Mouse (Mus musculus) limb, embryonic 14.5 days (tissue): Measurements from ENCODE around the gene Cptp. TPM values are rescaled to one million over a fixed set of nuclear protein-coding genes. Genes with fewer than 3 reads are reported as not detected.

Source experiments
- ATAC-seq: fragments of 200-750 bp; cut with Nextera tagmentation; 2 replicates; pipeline ENCODE4 v1.8.0; 2017; ENCODE audit warnings: low read depth, moderate number of reproducible peaks, moderate TSS enrichment; ENCODE audit not compliant: low FRiP score
- DNase-seq: peaks from one replicate; pipeline ENCODE4 v3.0.0-alpha.2; 2015; ENCODE audit warnings: low spot score
- H3K27ac ChIP-seq: fragments of 300-500 bp; sonication (generic); replicated peaks from 2 replicates; pipeline ENCODE4 v1.5.1; 2014; ENCODE audit warnings: low read depth, mild to moderate bottlenecking, low read length, moderate library complexity, mixed read lengths
- H3K27me3 ChIP-seq: fragments of 300-500 bp; sonication (generic); 2 replicates; pipeline ENCODE4 v1.6.1; 2014; ENCODE audit warnings: low read length, mixed read lengths; ENCODE audit not compliant: control insufficient read depth, insufficient read depth
- H3K36me3 ChIP-seq: fragments of 300-500 bp; sonication (generic); 2 replicates; pipeline ENCODE4 v1.6.1; 2014; ENCODE audit warnings: mild to moderate bottlenecking, low read length, moderate library complexity, mixed read lengths; ENCODE audit not compliant: control insufficient read depth, insufficient read depth
- H3K4me1 ChIP-seq: fragments of 300-500 bp; sonication (generic); 2 replicates; pipeline ENCODE4 v1.6.1; 2014; ENCODE audit warnings: antibody characterized with exemption, low read length, mixed read lengths; ENCODE audit not compliant: control insufficient read depth, insufficient read depth
- H3K4me2 ChIP-seq: fragments of 300-500 bp; sonication (generic); replicated peaks from 2 replicates; pipeline ENCODE4 v1.6.1; 2014; ENCODE audit warnings: low read depth, mild to moderate bottlenecking, low read length, moderate library complexity; ENCODE audit not compliant: severe bottlenecking
- H3K4me3 ChIP-seq: fragments of 300-500 bp; sonication (generic); replicated peaks from 2 replicates; pipeline ENCODE4 v1.5.1; 2014; ENCODE audit warnings: low read length
- H3K9ac ChIP-seq: fragments of 300-500 bp; sonication (generic); 2 replicates; pipeline ENCODE4 v1.6.1; 2014; ENCODE audit warnings: mild to moderate bottlenecking, low read depth, low read length, moderate library complexity; ENCODE audit not compliant: severe bottlenecking
- H3K9me3 ChIP-seq: fragments of 300-500 bp; sonication (generic); 2 replicates; pipeline ENCODE4 v1.6.1; 2016; ENCODE audit warnings: low read length; ENCODE audit not compliant: control insufficient read depth
- POLR2A ChIP-seq: fragments of 200-500 bp; IDR thresholded peaks from 2 replicates; pipeline ENCODE4 v1.8.0; 2012; ENCODE audit warnings: inconsistent platforms, mild to moderate bottlenecking, moderate library complexity, borderline replicate concordance; ENCODE audit not compliant: insufficient read depth, insufficient read length; ENCODE audit errors: extremely low read depth
- WGBS: fragments of 180-500 bp; shearing (Covaris S2); extraction: QIAGEN DNeasy Blood & Tissue Kit; methylation state at CpG from one replicate; pipeline ENCODE4 v1.1.7; 2014; 5-methylcytosine and 5-hydroxymethylcytosine counted together
- polyA plus RNA-seq, 2 experiments: library from polyadenylated mRNA; depleted of rRNA in 1 of 2; stranded (reverse) in 1 of 2; unstranded in 1 of 2; fragments of >200 nt; fragmentation: Nextera tagmentation in 1 of 2; extraction: Ambion mirVana in 1 of 2; gene quantifications; 2 replicates each; pipeline versions ENCODE4 v1.2.1 to v1.2.3; 2012 to 2014

Cptp gene
- polyA plus RNA-seq (2012; rRNA removed): 15.0 and 20.5 TPM in 2 replicates
- 16.3 and 19.2 TPM in 2 replicates for polyA plus RNA-seq (2014; fragmentation: Nextera tagmentation; extraction: Ambion mirVana)

- H3K27me3 ChIP-seq: no peaks in the 10 kb centered on the region
- H3K4me3 ChIP-seq: peak within 1 kb of the TSS; percentile 79
- H3K27ac ChIP-seq: 0 out of 2 replicates have a peak within 1 kb of the TSS, but pooled peaks have one; percentile 52
- DNase-seq (peak; percentile 94), ATAC-seq (peak; percentile 97)
- under 1% methylated on average over 57 of the region's 63 CpGs for WGBS
- H3K4me2 ChIP-seq: peak within 1 kb of the TSS; percentile 91
- H3K4me1 ChIP-seq: peaks cover 11% of the 10 kb centered on the region
- H3K9me3 ChIP-seq: no peaks in the 10 kb centered on the region
- peaks cover 46% of the 10 kb centered on the region for H3K36me3 ChIP-seq
- 0 out of 2 replicates have a peak, but pooled peaks have one; percentile 70 for TF ChIP-seq POLR2A
- H3K9ac ChIP-seq: peak within 1 kb of the TSS; percentile 72
Measured at GRCm38 (mm10) chr4:155869317-155870033, at the start of gene Cptp, which contains the start of gene Ints11. Gene Cptp, minus strand, starts transcription at chr4:155869440. Gene Ints11, plus strand, starts transcription at chr4:155869546.

- Histone ChIP-seq H3K36me3 (peaks cover 7% of the 10 kb centered on the region; the same call in 1 of the 2 replicates), H3K4me2 (no peak overlapping the region), H3K27ac (no peak overlapping the region), H3K9me3 (no peaks in the 10 kb centered on the region), H3K4me3 (no peak overlapping the region), H3K27me3 (no peaks in the 10 kb centered on the region), H3K4me1 (no peaks in the 10 kb centered on the region), H3K9ac (no peak overlapping the region)
- DNase-seq (no peak), ATAC-seq (no peak)
- WGBS: 81% methylated on average over 4 of the region's 4 CpGs
- TF ChIP-seq POLR2A: no peak
Measured at GRCm38 (mm10) chr4:155908751-155909150, 39.5 kb upstream of the Cptp start.

GRCm38 (mm10) chr4:155908281-155908680 lies 39.0 kb upstream of the Cptp start:
- Histone ChIP-seq H3K4me2 (no peak overlapping the region), H3K9ac (no peak overlapping the region), H3K36me3 (peaks cover 12% of the 10 kb centered on the region), H3K4me3 (no peak overlapping the region), H3K4me1 (no peaks in the 10 kb centered on the region), H3K27me3 (no peaks in the 10 kb centered on the region), H3K27ac (no peak overlapping the region), H3K9me3 (no peaks in the 10 kb centered on the region)
- WGBS: 65% methylated on average over 7 of the region's 7 CpGs
- DNase-seq (no peak), ATAC-seq (no peak)
- no peak for TF ChIP-seq POLR2A

- Histone ChIP-seq H3K27ac (no peak overlapping the region), H3K4me3 (no peak overlapping the region), H3K9ac (no peak overlapping the region), H3K4me1 (no peaks in the 10 kb centered on the region), H3K27me3 (no peaks in the 10 kb centered on the region), H3K36me3 (peaks cover 23% of the 10 kb centered on the region), H3K4me2 (no peak overlapping the region), H3K9me3 (no peaks in the 10 kb centered on the region)
- ATAC-seq: no peak
- DNase-seq: no peak
- 88% methylated on average over 11 of the region's 11 CpGs for WGBS
- no peak for TF ChIP-seq POLR2A
Measured at GRCm38 (mm10) chr4:155907003-155907402, 37.8 kb upstream of the Cptp start.

DNA sequence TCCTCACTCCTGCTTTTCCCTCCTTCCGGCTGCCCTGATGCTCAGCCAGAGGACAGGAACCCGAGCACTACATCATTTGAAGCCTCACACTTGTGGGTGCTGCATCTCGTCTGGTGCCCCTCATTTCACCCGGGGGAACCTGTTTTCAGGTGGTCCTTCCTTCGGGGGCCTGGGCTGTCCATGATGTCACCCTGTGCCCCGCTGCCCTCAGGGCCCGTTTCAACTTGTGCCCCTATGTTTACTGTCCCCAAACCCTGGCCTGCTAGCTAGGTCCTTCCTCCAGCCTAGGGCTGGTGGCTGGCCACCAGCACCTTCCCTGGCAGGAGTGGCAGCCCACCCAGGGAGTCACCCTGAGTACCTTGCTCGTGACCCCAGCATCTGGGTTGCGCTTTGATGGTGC lies 36.9 kb upstream of the Cptp start:
- Histone ChIP-seq H3K9me3 (no peaks in the 10 kb centered on the region), H3K27ac (no peak overlapping the region), H3K4me3 (no peak overlapping the region), H3K27me3 (no peaks in the 10 kb centered on the region), H3K4me2 (no peak overlapping the region), H3K36me3 (peaks cover 32% of the 10 kb centered on the region), H3K9ac (no peak overlapping the region), H3K4me1 (no peaks in the 10 kb centered on the region)
- DNase-seq (no peak), ATAC-seq (no peak)
- WGBS: 77% methylated on average over 8 of the region's 9 CpGs
- no peak for TF ChIP-seq POLR2A
